Mouse (Mus musculus) G1E (cell line): Measurements from ENCODE around the gene Khnyn.

Experiments used
- CTCF ChIP-seq: IDR thresholded peaks from 2 replicates; pipeline ENCODE4 v1.5.1; 2012; ENCODE audit warnings: low read depth, low read length, inconsistent platforms, mixed read lengths
- GATA1 ChIP-seq: IDR thresholded peaks from 2 replicates; pipeline ENCODE4 v1.6.1; 2012; ENCODE audit warnings: borderline replicate concordance, low read length, inconsistent platforms, mixed read lengths
- GATA2 ChIP-seq: IDR thresholded peaks from 2 replicates; pipeline ENCODE4 v1.6.1; 2012; ENCODE audit warnings: low read depth, low read length, inconsistent platforms, borderline replicate concordance
- POLR2AphosphoS5 ChIP-seq: IDR thresholded peaks from 2 replicates; pipeline ENCODE4 v1.6.1; 2012; ENCODE audit warnings: low read depth, low read length, inconsistent platforms; ENCODE audit not compliant: insufficient replicate concordance
- TAL1 ChIP-seq: conservative IDR thresholded peaks from 2 replicates; pipeline ENCODE4 v1.6.1; 2012; ENCODE audit warnings: low read depth, low read length, inconsistent platforms, mixed read lengths

DNA sequence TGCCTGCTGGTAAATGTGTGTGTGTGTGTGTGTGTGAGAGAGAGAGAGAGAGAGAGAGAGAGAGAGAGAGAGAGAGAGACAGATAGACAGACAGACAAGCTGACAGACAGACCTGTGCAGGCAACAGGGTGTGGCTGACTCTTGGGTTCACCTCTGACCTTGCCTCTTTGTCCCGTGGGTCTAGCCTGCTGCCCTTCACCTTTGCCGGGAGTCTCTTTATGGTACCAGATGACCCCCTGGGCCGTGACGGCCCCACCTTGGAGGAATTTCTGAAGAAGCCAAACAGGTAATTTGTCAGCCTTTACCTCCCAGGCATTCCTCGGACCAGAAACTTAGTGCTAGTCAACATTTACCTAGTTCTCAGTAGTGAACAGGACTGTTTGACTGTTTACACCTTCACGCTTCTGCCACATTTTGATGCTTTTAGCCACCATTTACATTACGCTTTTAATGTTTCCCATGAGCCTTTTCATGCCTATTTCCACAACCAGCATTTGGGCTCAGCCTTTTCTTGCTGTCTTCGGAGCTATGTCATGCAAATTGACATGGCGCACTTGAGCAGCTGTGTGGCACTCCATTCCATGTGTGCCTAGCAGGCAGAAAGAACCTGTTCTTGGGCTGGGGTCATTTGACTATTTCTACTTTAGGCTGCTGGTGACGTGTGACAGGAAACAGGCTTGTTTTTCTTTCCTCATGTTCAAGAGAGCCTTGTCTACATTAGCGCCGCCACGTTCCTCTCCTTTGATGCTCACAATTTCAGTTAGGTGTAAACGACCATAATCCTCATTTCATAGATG lies 16.3 kb upstream of the Khnyn start:
- TF ChIP-seq CTCF (no peak), GATA1 (no peak), TAL1 (no peak), POLR2AphosphoS5 (no peak), GATA2 (no peak)
